Mouse (Mus musculus) kidney, adult 2 months (tissue): Measurements from ENCODE around the gene B2m.

ENCODE experiments used
- CTCF ChIP-seq: fragments of 200-500 bp; conservative IDR thresholded peaks from 2 replicates; pipeline ENCODE4 v1.5.1; 2011; ENCODE audit warnings: low read depth, mild to moderate bottlenecking, control low read depth, low read length, moderate library complexity, mixed read lengths; ENCODE audit not compliant: insufficient read depth, insufficient read length
- POLR2A ChIP-seq: fragments of 200-500 bp; IDR thresholded peaks from one replicate; pipeline ENCODE4 v1.6.1; 2011; ENCODE audit warnings: low read depth, low read length, control low read depth

GRCm38 (mm10) chr2:122148242-122148917, 894 bp downstream of the B2m start:
- TF ChIP-seq CTCF: no peak
- no peak for TF ChIP-seq POLR2A
